Mouse (Mus musculus): ENCODE data around the gene Gpr37l1.
A peak's percentile ranks its signal among the peaks of the same experiment; 100 is the strongest.

GRCm38 (mm10) chr1:135136500-135136899 is 31.0 kb downstream of the Gpr37l1 start:
- TF ChIP-seq POLR2A (IDR thresholded peaks at IDR 0.05; ENCODE audit: borderline replicate concordance, control insufficient read depth, low read depth, low read length): no peak
- TF ChIP-seq CTCF (IDR thresholded peaks at IDR 0.05; ENCODE audit: control insufficient read depth, insufficient read depth, low read length): peak; percentile 92

Data from bone marrow, adult 2 months (tissue).